Mouse (Mus musculus): ENCODE measurements around the gene Sema3f. TPM values are rescaled to one million over a fixed set of nuclear protein-coding genes. Genes with fewer than 3 reads are reported as not detected.

Gene Sema3f
- polyA plus RNA-seq, 1 experiment from 2014 or later: 8.1 TPM

DNA sequence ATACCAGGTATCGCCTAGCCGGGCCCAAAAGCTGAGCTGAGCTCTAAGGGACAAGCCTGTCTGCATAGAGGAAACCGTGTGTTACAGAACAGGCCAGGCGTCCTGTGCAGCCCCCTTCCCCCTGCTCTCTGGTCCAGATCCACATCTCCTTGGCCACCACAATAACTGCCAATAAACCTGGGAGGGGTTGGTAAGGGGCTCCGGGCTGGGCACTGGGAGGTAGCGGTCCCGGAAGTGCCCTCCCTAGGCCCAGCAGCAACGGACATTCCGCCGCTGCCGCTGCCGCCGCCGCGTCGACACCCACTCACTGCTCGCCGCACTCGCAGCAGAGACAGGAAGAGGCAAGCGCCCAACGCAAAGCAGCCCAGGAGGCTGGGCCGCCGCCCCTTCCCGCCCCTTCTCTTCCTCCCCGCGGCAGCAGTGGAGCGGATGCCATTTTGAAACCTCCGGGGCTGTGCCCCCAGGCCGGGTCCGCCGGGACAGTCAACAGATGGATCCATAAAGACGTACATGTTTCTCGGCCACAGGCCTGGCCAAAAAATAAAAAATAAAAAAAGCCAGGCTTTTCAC, 77.1 kb downstream of the Sema3f start:
- peaks cover 66% of the 10 kb centered on the region for H3K4me1 ChIP-seq (replicated peaks)
- H3K9me3 ChIP-seq (replicated peaks): no peaks in the 10 kb centered on the region
- WGBS: 1% methylated on average over 33 of the region's 33 CpGs
- peak overlapping the region; percentile 86 for H3K4me3 ChIP-seq
- peak overlapping the region; percentile 96 for H3K9ac ChIP-seq
- H3K4me2 ChIP-seq: peak overlapping the region; percentile 99
- H3K36me3 ChIP-seq: peaks cover 16% of the 10 kb centered on the region; the same call in 1 of the 2 replicates
- H3K27ac ChIP-seq (ENCODE audit: poor library complexity, severe bottlenecking): peak overlapping the region; percentile 90
- peak; percentile 64 for ATAC-seq (ENCODE audit: insufficient number of reproducible peaks, low FRiP score)
- H3K27me3 ChIP-seq (replicated peaks): no peaks in the 10 kb centered on the region

DNA sequence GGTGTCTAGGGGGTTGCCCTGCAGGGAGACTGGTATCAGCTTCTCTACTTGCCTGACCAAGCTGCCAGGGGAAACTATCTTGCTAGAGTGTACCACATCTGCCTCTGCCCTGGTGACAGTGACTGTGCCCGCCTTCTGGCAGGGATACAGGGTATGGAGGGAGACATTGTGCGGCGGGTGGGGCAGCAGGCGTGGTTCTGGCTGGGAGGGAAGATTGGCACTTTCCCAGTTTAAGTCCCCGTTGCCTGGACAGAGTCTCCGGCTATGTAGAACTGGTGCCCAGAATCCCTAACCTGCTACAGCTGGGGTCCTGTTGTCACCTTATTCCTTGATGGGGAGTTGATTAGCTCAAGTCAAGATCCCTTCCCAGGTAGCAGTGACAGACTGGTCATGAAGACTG, 77.8 kb downstream of the Sema3f start:
- Histone ChIP-seq H3K9me3 (replicated peaks) (no peaks in the 10 kb centered on the region), H3K4me1 (replicated peaks) (peaks cover 71% of the 10 kb centered on the region), H3K27ac (ENCODE audit: poor library complexity, severe bottlenecking) (peak overlapping the region; percentile 90), H3K9ac (peak overlapping the region; percentile 96), H3K4me3 (peak overlapping the region; percentile 86), H3K4me2 (peak overlapping the region; percentile 99), H3K36me3 (peaks cover 16% of the 10 kb centered on the region; the same call in 1 of the 2 replicates), H3K27me3 (replicated peaks) (no peaks in the 10 kb centered on the region)
- no peak for ATAC-seq (ENCODE audit: insufficient number of reproducible peaks, low FRiP score)
- 64% methylated on average over 6 of the region's 6 CpGs for WGBS

DNA sequence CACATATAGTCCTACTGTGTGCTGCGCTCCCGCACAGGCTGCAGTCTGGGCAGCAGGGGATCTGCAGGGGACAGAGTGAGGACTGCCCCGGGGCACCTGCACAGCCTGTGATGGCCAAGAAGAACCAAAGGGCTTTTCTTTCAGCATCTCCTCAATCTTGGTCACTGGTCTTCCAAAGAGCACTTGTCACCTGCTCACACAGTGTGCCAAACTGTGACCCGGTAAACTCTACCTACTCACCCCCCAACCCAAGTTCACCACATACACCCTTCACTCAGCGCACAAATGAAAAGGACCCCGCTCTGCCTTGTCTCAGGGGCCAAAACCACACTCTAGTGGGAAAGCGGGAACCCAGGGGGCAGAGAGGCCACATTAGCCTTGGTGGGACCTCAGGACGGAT, 78.4 kb downstream of the Sema3f start:
- Histone ChIP-seq H3K36me3 (peaks cover 16% of the 10 kb centered on the region; the same call in 1 of the 2 replicates), H3K9ac (peak overlapping the region; percentile 53), H3K27me3 (replicated peaks) (no peaks in the 10 kb centered on the region), H3K4me1 (replicated peaks) (peaks cover 71% of the 10 kb centered on the region), H3K9me3 (replicated peaks) (no peaks in the 10 kb centered on the region), H3K27ac (ENCODE audit: poor library complexity, severe bottlenecking) (0 out of 2 replicates have a peak overlapping the region, but pooled peaks have one; percentile 4), H3K4me3 (no peak overlapping the region; the same call in 1 of the 2 replicates), H3K4me2 (peak overlapping the region; percentile 99)
- 88% methylated on average over 8 of the region's 8 CpGs for WGBS
- no peak for ATAC-seq (ENCODE audit: insufficient number of reproducible peaks, low FRiP score)

Other genes with a start within 250 kb of the Sema3f start
- 37.5 and 41.2 TPM in 2 replicates for gene Tmem115, start 176.5 kb downstream of the Sema3f start, polyA plus RNA-seq (2016; fragmentation: Nextera tagmentation; extraction: Ambion mirVana)
- 16.6 and 18.4 TPM in 2 replicates for gene Cyb561d2, start 168.3 kb downstream of the Sema3f start, polyA plus RNA-seq (2016; fragmentation: Nextera tagmentation; extraction: Ambion mirVana)
- 24.4 and 25.1 TPM in 2 replicates for gene Nprl2, start 168.2 kb downstream of the Sema3f start, polyA plus RNA-seq (2016; fragmentation: Nextera tagmentation; extraction: Ambion mirVana)
- 0.22 and 0.35 TPM in 2 replicates for gene Zmynd10, start 163.2 kb downstream of the Sema3f start, polyA plus RNA-seq (2016; fragmentation: Nextera tagmentation; extraction: Ambion mirVana)
- 48.2 and 49.0 TPM in 2 replicates for gene Rassf1, start 158.9 kb downstream of the Sema3f start, polyA plus RNA-seq (2016; fragmentation: Nextera tagmentation; extraction: Ambion mirVana)
- gene Tusc2, start 147.2 kb downstream of the Sema3f start, polyA plus RNA-seq (2016; fragmentation: Nextera tagmentation; extraction: Ambion mirVana): 60.1 and 61.4 TPM in 2 replicates
- 103 and 106 TPM in 2 replicates for gene Hyal2, start 142.5 kb downstream of the Sema3f start, polyA plus RNA-seq (2016; fragmentation: Nextera tagmentation; extraction: Ambion mirVana)
- gene Hyal1, start 133.5 kb downstream of the Sema3f start, polyA plus RNA-seq (2016; fragmentation: Nextera tagmentation; extraction: Ambion mirVana): 5.5 and 5.7 TPM in 2 replicates
- gene Naa80, start 131.6 kb downstream of the Sema3f start, polyA plus RNA-seq (2016; fragmentation: Nextera tagmentation; extraction: Ambion mirVana): 10.2 and 12.6 TPM in 2 replicates
- gene Hyal3, start 129.7 kb downstream of the Sema3f start, polyA plus RNA-seq (2016; fragmentation: Nextera tagmentation; extraction: Ambion mirVana): 0.49 and 0.64 TPM in 2 replicates
- gene Ifrd2, start 122.8 kb downstream of the Sema3f start, polyA plus RNA-seq (2016; fragmentation: Nextera tagmentation; extraction: Ambion mirVana): 34.0 and 35.5 TPM in 2 replicates
- 10.7 and 11.2 TPM in 2 replicates for gene Sema3b, start 101.2 kb downstream of the Sema3f start, polyA plus RNA-seq (2016; fragmentation: Nextera tagmentation; extraction: Ambion mirVana)
- 404 and 442 TPM in 2 replicates for gene Gnai2, start 75.1 kb downstream of the Sema3f start, polyA plus RNA-seq (2016; fragmentation: Nextera tagmentation; extraction: Ambion mirVana)
- gene Slc38a3, start 40.9 kb downstream of the Sema3f start, polyA plus RNA-seq (2016; fragmentation: Nextera tagmentation; extraction: Ambion mirVana): 2.9 and 3.2 TPM in 2 replicates
- gene Gnat1, start 30.8 kb downstream of the Sema3f start, polyA plus RNA-seq (2016; fragmentation: Nextera tagmentation; extraction: Ambion mirVana): 0.97 and 1.2 TPM in 2 replicates
- gene Rbm5, start 60.5 kb upstream of the Sema3f start, polyA plus RNA-seq (2016; fragmentation: Nextera tagmentation; extraction: Ambion mirVana): 127 and 137 TPM in 2 replicates
- 56.4 and 61.8 TPM in 2 replicates for gene Rbm6, start 162.8 kb upstream of the Sema3f start, polyA plus RNA-seq (2016; fragmentation: Nextera tagmentation; extraction: Ambion mirVana)
- 9.3 and 9.9 TPM in 2 replicates for gene Mon1a, start 177.7 kb upstream of the Sema3f start, polyA plus RNA-seq (2016; fragmentation: Nextera tagmentation; extraction: Ambion mirVana)
- 4.5 and 5.2 TPM in 2 replicates for gene Mst1r, start 196.4 kb upstream of the Sema3f start, polyA plus RNA-seq (2016; fragmentation: Nextera tagmentation; extraction: Ambion mirVana)
- gene Actl11, start 218.0 kb upstream of the Sema3f start, polyA plus RNA-seq (2016; fragmentation: Nextera tagmentation; extraction: Ambion mirVana): not detected in 2 replicates
- 0.39 and 0.56 TPM in 2 replicates for gene Camkv, start 225.2 kb upstream of the Sema3f start, polyA plus RNA-seq (2016; fragmentation: Nextera tagmentation; extraction: Ambion mirVana)
- 12.4 and 13.1 TPM in 2 replicates for gene Traip, start 239.7 kb upstream of the Sema3f start, polyA plus RNA-seq (2016; fragmentation: Nextera tagmentation; extraction: Ambion mirVana)